Mouse (Mus musculus) cerebellum, postnatal 14 days (tissue): Measurements from ENCODE around the gene Ccdc148.

Experiments
- DNase-seq, 2 experiments: peaks; one replicate each; pipeline ENCODE4 v3.0.0; 2021; ENCODE audit warnings: mixed read lengths in 2 of 2

The Ccdc148 gene

GRCm38 (mm10) chr2:58773833-58774232, 386.6 kb downstream of the Ccdc148 start:
- no peak for DNase-seq
